Mouse (Mus musculus): ENCODE results near the gene Echs1. TPM values are rescaled to one million over a fixed set of nuclear protein-coding genes. Genes with fewer than 3 reads are reported as not detected.
A peak's percentile ranks its signal among the peaks of the same experiment; 100 is the strongest.

The Echs1 gene
- total and polyA plus RNA-seq, 2 experiments from 2014 or later = 84.0 to 113 TPM

DNA sequence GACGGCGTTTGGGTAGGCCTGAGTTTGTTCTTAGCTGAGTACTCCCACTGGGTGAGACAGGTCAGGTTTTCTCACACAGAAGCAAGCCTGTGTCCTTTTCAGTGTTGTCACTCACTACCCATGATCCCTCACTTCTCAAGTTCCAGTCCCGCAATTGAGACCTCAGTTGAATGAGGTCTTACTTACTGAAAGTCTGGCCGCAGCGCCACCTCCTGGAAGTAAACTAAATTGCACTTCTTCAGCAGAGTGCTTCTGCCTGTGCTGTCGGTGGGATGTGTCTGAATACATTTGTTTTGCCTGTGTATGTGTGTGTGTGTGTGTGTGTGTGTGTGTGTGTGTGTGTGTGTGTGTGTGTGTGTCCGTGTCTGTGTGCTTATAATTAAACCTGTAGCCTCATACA is 53.2 kb downstream of the Echs1 start:
- H3K27ac ChIP-seq (ENCODE audit: low read depth, low read length) = no peak overlapping the region
- peaks cover 3% of the 10 kb centered on the region for H3K27me3 ChIP-seq (ENCODE audit: insufficient read depth, low read length)
- no peak overlapping the region for H3K4me3 ChIP-seq (ENCODE audit: low read depth, low read length)
- peaks cover 16% of the 10 kb centered on the region for H3K4me1 ChIP-seq (ENCODE audit: insufficient read depth)
- no peaks in the 10 kb centered on the region for H3K9me3 ChIP-seq (ENCODE audit: low read length)
- no peak overlapping the region for H3K9ac ChIP-seq
- no peaks in the 10 kb centered on the region for H3K36me3 ChIP-seq (ENCODE audit: insufficient read depth)
- 17% methylated on average over 7 of the region's 7 CpGs for WGBS
- no peak overlapping the region for H3K4me2 ChIP-seq (ENCODE audit: low read depth)
- peak; percentile 93 for TF ChIP-seq CTCF (IDR thresholded peaks at IDR 0.05; ENCODE audit: low read depth)
- ATAC-seq = peak; percentile 49
- DNase-seq = peak; percentile 86

DNA sequence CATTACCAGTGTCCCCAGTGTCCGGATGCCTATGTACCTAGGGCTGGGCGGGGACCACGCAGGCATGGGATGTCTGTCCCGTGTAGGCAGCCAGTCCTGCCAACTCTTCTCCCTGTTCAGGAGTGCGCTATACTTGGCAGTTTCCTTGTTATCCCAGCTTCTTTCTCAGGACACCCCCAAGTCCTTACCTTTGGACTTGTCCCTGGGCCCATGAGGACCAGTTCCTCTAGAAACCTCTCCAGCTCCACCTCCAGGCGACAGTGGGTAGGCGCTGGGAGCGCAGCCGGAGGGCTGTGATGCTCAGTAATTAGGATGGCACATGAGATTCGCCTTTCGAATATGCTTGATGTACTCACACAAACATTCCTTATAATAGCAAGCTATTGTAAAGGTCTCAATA is 54.0 kb downstream of the Echs1 start:
- Histone ChIP-seq H3K4me2 (ENCODE audit: low read depth) (no peak overlapping the region), H3K4me3 (ENCODE audit: low read depth, low read length) (no peak overlapping the region), H3K27ac (ENCODE audit: low read depth, low read length) (no peak overlapping the region), H3K36me3 (ENCODE audit: insufficient read depth) (no peaks in the 10 kb centered on the region), H3K9me3 (ENCODE audit: low read length) (no peaks in the 10 kb centered on the region), H3K4me1 (ENCODE audit: insufficient read depth) (peaks cover 19% of the 10 kb centered on the region), H3K9ac (no peak overlapping the region), H3K27me3 (ENCODE audit: insufficient read depth, low read length) (peaks cover 3% of the 10 kb centered on the region)
- WGBS = 9% methylated on average over 11 of the region's 11 CpGs
- ATAC-seq (no peak), DNase-seq (peak; percentile 57)
- peak; percentile 64 for TF ChIP-seq CTCF (IDR thresholded peaks at IDR 0.05; ENCODE audit: low read depth)

DNA sequence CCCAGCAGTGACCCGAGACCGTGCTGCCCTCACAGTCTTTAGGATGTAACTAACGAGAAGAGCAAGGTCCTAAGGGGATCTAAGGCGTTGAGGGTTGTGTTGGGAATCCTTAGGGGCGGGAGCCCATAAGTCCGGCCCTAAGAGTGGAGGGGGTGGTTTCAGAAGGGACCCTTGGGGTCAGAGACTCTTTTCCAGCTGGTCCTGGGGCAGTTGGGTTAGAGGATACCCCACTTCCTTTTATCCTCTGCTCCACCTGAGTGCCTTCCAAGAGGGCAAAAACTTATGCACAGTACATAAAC is 54.5 kb downstream of the Echs1 start:
- no peak for ATAC-seq
- H3K9ac ChIP-seq = peak overlapping the region; percentile 54
- no peaks in the 10 kb centered on the region for H3K36me3 ChIP-seq (ENCODE audit: insufficient read depth)
- peak overlapping the region; percentile 35; the same call in 1 of the 2 replicates for H3K4me3 ChIP-seq (ENCODE audit: low read depth, low read length)
- H3K27ac ChIP-seq (ENCODE audit: low read depth, low read length) = no peak overlapping the region
- peaks cover 19% of the 10 kb centered on the region for H3K4me1 ChIP-seq (ENCODE audit: insufficient read depth)
- no peak for DNase-seq
- WGBS = 5% methylated on average over 6 of the region's 6 CpGs
- peaks cover 3% of the 10 kb centered on the region for H3K27me3 ChIP-seq (ENCODE audit: insufficient read depth, low read length)
- no peak for TF ChIP-seq CTCF (IDR thresholded peaks at IDR 0.05; ENCODE audit: low read depth)
- H3K9me3 ChIP-seq (ENCODE audit: low read length) = no peaks in the 10 kb centered on the region
- H3K4me2 ChIP-seq (ENCODE audit: low read depth) = peak overlapping the region; percentile 88

DNA sequence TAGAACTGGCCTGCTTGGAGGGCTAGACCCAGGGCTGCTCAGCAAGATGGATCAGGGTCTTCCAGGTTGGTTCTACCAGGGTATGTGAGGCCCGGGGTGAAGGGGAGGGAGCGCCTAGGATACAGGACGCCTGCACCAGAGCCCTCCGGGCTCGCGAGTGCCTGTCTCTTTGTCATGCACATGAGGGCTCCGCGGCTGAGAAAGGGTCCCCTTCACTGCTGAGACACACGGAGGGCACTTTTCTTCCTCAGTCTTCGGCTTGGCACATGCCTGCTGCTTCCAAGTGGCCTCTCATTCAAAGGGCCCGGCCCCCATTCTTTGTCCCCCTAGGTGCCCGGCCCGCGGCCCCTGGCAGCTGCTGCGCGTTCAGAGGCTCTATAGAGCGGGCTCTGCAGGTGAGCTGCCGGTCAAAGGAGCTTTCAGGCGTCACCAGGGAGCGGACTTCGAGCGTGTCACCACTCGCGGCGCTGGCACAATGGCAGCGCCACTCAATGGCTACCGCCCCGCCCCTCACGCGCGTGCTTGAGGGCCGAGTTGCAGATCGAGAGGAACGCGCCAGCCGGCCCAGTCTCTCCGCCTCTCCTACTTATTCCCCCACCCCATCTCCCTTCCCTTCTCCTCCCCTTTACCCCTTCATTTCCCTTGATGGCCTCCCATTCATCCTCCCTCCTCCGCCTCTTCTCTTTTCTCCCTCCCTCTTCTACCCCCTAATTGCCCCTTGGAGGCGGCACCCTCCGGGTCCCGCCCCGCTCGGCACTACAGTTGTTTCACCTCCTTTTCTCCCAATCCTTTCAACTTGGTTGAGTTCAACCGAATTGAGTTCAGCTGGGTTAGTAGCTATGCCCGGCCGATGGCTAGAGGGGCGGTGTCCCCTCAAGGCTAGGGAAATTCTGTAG is 55.1 kb downstream of the Echs1 start:
- peak; percentile 75 for DNase-seq
- 0 out of 2 replicates have a peak overlapping the region, but pooled peaks have one; percentile 3 for H3K27ac ChIP-seq (ENCODE audit: low read depth, low read length)

DNA sequence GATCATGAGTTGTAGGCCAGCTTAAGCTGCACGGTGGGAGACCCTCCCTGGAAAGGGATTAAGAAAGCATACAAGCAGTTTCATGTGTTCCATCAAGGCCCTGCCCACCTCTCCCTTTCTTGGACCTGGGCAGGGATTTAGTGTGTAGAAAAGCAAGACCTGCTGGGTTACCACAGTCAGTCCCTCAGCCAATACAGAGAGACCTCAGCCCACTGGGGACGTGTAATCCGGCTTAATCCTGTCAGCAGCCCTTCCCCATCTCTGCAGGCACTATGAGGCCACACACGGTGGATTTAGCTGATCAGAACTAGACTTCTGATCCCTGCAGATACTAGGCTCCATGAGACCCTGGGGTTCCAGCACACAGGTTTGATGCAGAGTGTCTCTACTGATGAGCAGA is 56.7 kb downstream of the Echs1 start:
- Histone ChIP-seq H3K27me3 (ENCODE audit: insufficient read depth, low read length) (peaks cover 3% of the 10 kb centered on the region), H3K4me1 (ENCODE audit: insufficient read depth) (peaks cover 19% of the 10 kb centered on the region), H3K27ac (ENCODE audit: low read depth, low read length) (no peak overlapping the region), H3K9ac (no peak overlapping the region), H3K4me2 (ENCODE audit: low read depth) (no peak overlapping the region), H3K4me3 (ENCODE audit: low read depth, low read length) (no peak overlapping the region), H3K36me3 (ENCODE audit: insufficient read depth) (no peaks in the 10 kb centered on the region), H3K9me3 (ENCODE audit: low read length) (no peaks in the 10 kb centered on the region)
- ATAC-seq (no peak), DNase-seq (no peak)
- no peak for TF ChIP-seq CTCF (IDR thresholded peaks at IDR 0.05; ENCODE audit: low read depth)
- WGBS = 37% methylated on average over 4 of the region's 4 CpGs

More for the DNA sequence above, 55.1 kb downstream of the Echs1 start:
- Histone ChIP-seq H3K9me3 (ENCODE audit: low read length) (no peaks in the 10 kb centered on the region), H3K27me3 (ENCODE audit: insufficient read depth, low read length) (peaks cover 3% of the 10 kb centered on the region), H3K4me1 (ENCODE audit: insufficient read depth) (peaks cover 19% of the 10 kb centered on the region), H3K9ac (peak overlapping the region; percentile 54), H3K4me3 (ENCODE audit: low read depth, low read length) (peak overlapping the region; percentile 35), H3K4me2 (ENCODE audit: low read depth) (peak overlapping the region; percentile 88), H3K36me3 (ENCODE audit: insufficient read depth) (no peaks in the 10 kb centered on the region)
- 1% methylated on average over 47 of the region's 47 CpGs for WGBS
- TF ChIP-seq CTCF (IDR thresholded peaks at IDR 0.05; ENCODE audit: low read depth) = 0 out of 2 replicates have a peak, but pooled peaks have one; percentile 21
- ATAC-seq = peak; percentile 53

DNA sequence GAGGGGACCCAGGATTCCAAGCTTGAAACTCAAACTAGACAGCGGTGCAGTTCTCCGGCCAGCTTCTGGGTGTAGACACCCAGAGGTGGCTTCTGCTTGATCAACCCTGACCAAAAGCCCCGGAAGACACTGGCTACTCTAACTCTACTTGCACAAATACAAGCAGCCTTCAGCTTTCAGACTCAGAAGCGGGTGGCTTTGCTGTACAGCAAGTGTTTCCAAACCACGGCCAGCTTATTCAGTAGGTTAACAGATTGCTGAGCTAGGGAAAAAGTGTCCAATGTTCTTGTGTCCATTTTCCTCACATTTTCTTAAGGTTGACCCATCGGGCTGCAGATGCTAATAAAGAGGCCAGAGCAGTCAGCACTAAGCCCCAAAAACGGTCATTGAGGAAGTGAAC is 57.7 kb downstream of the Echs1 start:
- H3K27ac ChIP-seq (ENCODE audit: low read depth, low read length) = peak overlapping the region; percentile 51
- no peaks in the 10 kb centered on the region for H3K9me3 ChIP-seq (ENCODE audit: low read length)
- ATAC-seq = no peak
- peak overlapping the region; percentile 45 for H3K4me3 ChIP-seq (ENCODE audit: low read depth, low read length)
- no peaks in the 10 kb centered on the region for H3K36me3 ChIP-seq (ENCODE audit: insufficient read depth)
- H3K9ac ChIP-seq = peak overlapping the region; percentile 75
- H3K27me3 ChIP-seq (ENCODE audit: insufficient read depth, low read length) = peaks cover 3% of the 10 kb centered on the region
- H3K4me1 ChIP-seq (ENCODE audit: insufficient read depth) = peaks cover 19% of the 10 kb centered on the region
- TF ChIP-seq CTCF (IDR thresholded peaks at IDR 0.05; ENCODE audit: low read depth) = no peak
- peak overlapping the region; percentile 77 for H3K4me2 ChIP-seq (ENCODE audit: low read depth)
- no peak for DNase-seq
- WGBS = 11% methylated on average over 7 of the region's 7 CpGs
